Mouse (Mus musculus) lung, embryonic 14.5 days (tissue): ENCODE measurements around the gene Atp6v0a2. TPM values are rescaled to one million over a fixed set of nuclear protein-coding genes. Genes with fewer than 3 reads are reported as not detected.
"Not testable (repeated sequence)": the region's sequence is repeated elsewhere in the genome, so short reads cannot be mapped to it uniquely, and the experiment has no call there.

Source experiments
- ATAC-seq: fragments of 200-750 bp; cut with Nextera tagmentation; 2 replicates; pipeline ENCODE4 v1.8.0; 2017; ENCODE audit warnings: mild to moderate bottlenecking, moderate TSS enrichment, moderate library complexity; ENCODE audit not compliant: insufficient read depth
- DNase-seq: peaks from one replicate; pipeline ENCODE4 v3.0.0-alpha.2; 2015
- H3K27ac ChIP-seq: fragments of 300-500 bp; sonication (generic); 2 replicates; pipeline ENCODE4 v1.5.1; 2014; ENCODE audit warnings: low read depth, mild to moderate bottlenecking, moderate library complexity
- H3K27me3 ChIP-seq: fragments of 300-500 bp; sonication (generic); 2 replicates; pipeline ENCODE4 v1.6.1; 2014; ENCODE audit warnings: low read length, control low read depth; ENCODE audit not compliant: insufficient read depth
- H3K36me3 ChIP-seq: fragments of 300-500 bp; sonication (generic); 2 replicates; pipeline ENCODE4 v1.6.1; 2014; ENCODE audit warnings: control low read depth; ENCODE audit not compliant: insufficient read depth
- H3K4me1 ChIP-seq: fragments of 300-500 bp; sonication (generic); 2 replicates; pipeline ENCODE4 v1.6.1; 2014; ENCODE audit warnings: antibody characterized with exemption, control low read depth; ENCODE audit not compliant: insufficient read depth
- H3K4me2 ChIP-seq: fragments of 300-500 bp; sonication (generic); 2 replicates; pipeline ENCODE4 v1.6.1; 2014; ENCODE audit warnings: mild to moderate bottlenecking
- H3K4me3 ChIP-seq: fragments of 300-500 bp; sonication (generic); 2 replicates; pipeline ENCODE4 v1.5.1; 2014; ENCODE audit warnings: low read depth, low read length
- H3K9ac ChIP-seq: fragments of 300-500 bp; sonication (generic); 2 replicates; pipeline ENCODE4 v1.6.1; 2014
- H3K9me3 ChIP-seq: fragments of 300-500 bp; sonication (generic); 2 replicates; pipeline ENCODE4 v1.6.1; 2016; ENCODE audit warnings: low read depth, low read length, control low read depth
- CTCF ChIP-seq: IDR thresholded peaks from 2 replicates; pipeline ENCODE4 v1.5.1; 2016; ENCODE audit warnings: antibody characterized with exemption, low read depth
- WGBS: fragments of 180-500 bp; shearing (Covaris S2); extraction: QIAGEN DNeasy Blood & Tissue Kit; methylation state at CpG from one replicate; pipeline ENCODE4 v1.1.7; 2014; 5-methylcytosine and 5-hydroxymethylcytosine counted together
- polyA plus RNA-seq: library from polyadenylated mRNA; unstranded; fragments of >200 nt; fragmentation: Nextera tagmentation; extraction: Ambion mirVana; gene quantifications from 2 replicates; pipeline ENCODE4 v1.2.1, GENCODE M21; 2014

The Atp6v0a2 gene
- 41.6 and 47.0 TPM in 2 replicates for polyA plus RNA-seq

- H3K36me3 ChIP-seq = peaks cover 5% of the 10 kb centered on the region; the same call in 1 of the 2 replicates
- H3K27me3 ChIP-seq = no peaks in the 10 kb centered on the region
- peak within 1 kb of the TSS; percentile 85 for H3K27ac ChIP-seq
- ATAC-seq (peak; percentile 98), DNase-seq (peak; percentile 97)
- H3K9ac ChIP-seq = peak within 1 kb of the TSS; percentile 84
- H3K4me2 ChIP-seq = peak within 1 kb of the TSS; percentile 85
- H3K9me3 ChIP-seq = no peaks in the 10 kb centered on the region
- peaks cover 6% of the 10 kb centered on the region; the same call in 1 of the 2 replicates for H3K4me1 ChIP-seq
- WGBS = under 1% methylated on average over 58 of the region's 58 CpGs
- H3K4me3 ChIP-seq = peak within 1 kb of the TSS; percentile 93
- TF ChIP-seq CTCF = no peak
Observed at GRCm38 (mm10) chr5:124628448-124629363, at the start of gene Atp6v0a2. Gene Atp6v0a2 (plus strand): TSS chr5:124628576.

- H3K27me3 ChIP-seq = no peaks in the 10 kb centered on the region
- H3K36me3 ChIP-seq = peaks cover 50% of the 10 kb centered on the region
- no peak for TF ChIP-seq CTCF
- DNase-seq = peak; percentile 99
- H3K4me3 ChIP-seq = peak within 1 kb of the TSS; percentile 86
- H3K4me1 ChIP-seq = peaks cover 11% of the 10 kb centered on the region
- peak within 1 kb of the TSS; percentile 77 for H3K9ac ChIP-seq
- peak within 1 kb of the TSS; percentile 89 for H3K4me2 ChIP-seq
- H3K9me3 ChIP-seq = no peaks in the 10 kb centered on the region
- ATAC-seq = peak; percentile 93
- no peak within 1 kb of the TSS for H3K27ac ChIP-seq
- WGBS = under 1% methylated on average over 51 of the region's 51 CpGs
Observed at GRCm38 (mm10) chr5:124578633-124579317, 49.6 kb upstream of the Atp6v0a2 start, which contains the start of the genes Eif2b1 and Gtf2h3. Gene Eif2b1 (minus strand): TSS chr5:124579131. Gene Gtf2h3 (plus strand): TSS chr5:124579140.

GRCm38 (mm10) chr5:124582515-124582914, 45.9 kb upstream of the Atp6v0a2 start:
- TF ChIP-seq CTCF = no peak
- H3K4me3 ChIP-seq = no peak overlapping the region
- no peaks in the 10 kb centered on the region for H3K9me3 ChIP-seq
- ATAC-seq = peak; percentile 33; the same call in 1 of the 2 replicates
- H3K27me3 ChIP-seq = no peaks in the 10 kb centered on the region
- no peak overlapping the region for H3K4me2 ChIP-seq
- WGBS = 68% methylated on average over 5 of the region's 5 CpGs
- H3K9ac ChIP-seq = no peak overlapping the region
- peaks cover 11% of the 10 kb centered on the region for H3K4me1 ChIP-seq
- peak; percentile 85 for DNase-seq
- H3K27ac ChIP-seq = no peak overlapping the region
- peaks cover 38% of the 10 kb centered on the region for H3K36me3 ChIP-seq

- no peak for DNase-seq
- Histone ChIP-seq H3K27ac (no peak overlapping the region), H3K4me3 (no peak overlapping the region), H3K4me2 (no peak overlapping the region), H3K9ac (no peak overlapping the region), H3K27me3 (no peaks in the 10 kb centered on the region), H3K36me3 (peaks cover 77% of the 10 kb centered on the region), H3K9me3 (no peaks in the 10 kb centered on the region), H3K4me1 (no peaks in the 10 kb centered on the region)
- TF ChIP-seq CTCF = no peak
- 94% methylated on average over 3 of the region's 3 CpGs for WGBS
- ATAC-seq = no peak
Observed at GRCm38 (mm10) chr5:124592768-124593167, 35.6 kb upstream of the Atp6v0a2 start.

GRCm38 (mm10) chr5:124598224-124599174, 29.9 kb upstream of the Atp6v0a2 start:
- peak overlapping the region; percentile 91 for H3K4me2 ChIP-seq
- DNase-seq = peak; percentile 99
- H3K4me3 ChIP-seq = peak overlapping the region; percentile 69
- H3K27ac ChIP-seq = no peak overlapping the region
- H3K9me3 ChIP-seq = no peaks in the 10 kb centered on the region
- WGBS = 7% methylated on average over 30 of the region's 30 CpGs
- no peak for TF ChIP-seq CTCF
- H3K36me3 ChIP-seq = peaks cover 31% of the 10 kb centered on the region
- ATAC-seq = peak; percentile 100
- H3K27me3 ChIP-seq = no peaks in the 10 kb centered on the region
- no peaks in the 10 kb centered on the region for H3K4me1 ChIP-seq
- H3K9ac ChIP-seq = peak overlapping the region; percentile 51

- H3K27ac ChIP-seq, H3K4me3 ChIP-seq, ATAC-seq, H3K4me1 ChIP-seq, DNase-seq, H3K9me3 ChIP-seq, H3K9ac ChIP-seq, H3K4me2 ChIP-seq, H3K27me3 ChIP-seq: not testable (repeated sequence)
- 48% methylated on average over 8 of the region's 8 CpGs for WGBS
- peaks cover 21% of the 10 kb centered on the region for H3K36me3 ChIP-seq
Observed at GRCm38 (mm10) chr5:124599726-124600125, 28.6 kb upstream of the Atp6v0a2 start.
